Mouse (Mus musculus): Measurements from ENCODE around the gene Gmeb2.

Gmeb2 gene

GRCm38 (mm10) chr2:181287958-181288350 lies at the start of gene Gmeb2:
TSS of gene Gmeb2 (minus strand) at chr2:181288035.
- DNase-seq (ENCODE audit: low spot score), result peak; percentile 93

GRCm38 (mm10) chr2:181334023-181334422 lies 46.2 kb upstream of the Gmeb2 start:
- no peak for DNase-seq (ENCODE audit: low spot score)

GRCm38 (mm10) chr2:181332542-181332941 lies 44.7 kb upstream of the Gmeb2 start:
- no peak for DNase-seq (ENCODE audit: low spot score)

GRCm38 (mm10) chr2:181326098-181326497 lies 38.3 kb upstream of the Gmeb2 start:
- DNase-seq (ENCODE audit: low spot score), result no peak

- DNase-seq (ENCODE audit: low spot score), result no peak
Measured at GRCm38 (mm10) chr2:181322136-181322535, 34.3 kb upstream of the Gmeb2 start.

GRCm38 (mm10) chr2:181320103-181320499 lies 32.3 kb upstream of the Gmeb2 start:
- DNase-seq (ENCODE audit: low spot score), result no peak

- DNase-seq (ENCODE audit: low spot score), result peak; percentile 57
Measured at GRCm38 (mm10) chr2:181319248-181320102, 31.6 kb upstream of the Gmeb2 start, which contains the start of gene Rtel1. TSS of gene Rtel1 (plus strand) at chr2:181319739.

GRCm38 (mm10) chr2:181314080-181314810 lies 26.4 kb upstream of the Gmeb2 start, which contains the start of gene Stmn3:
TSS of gene Stmn3 (minus strand) at chr2:181314500.
- DNase-seq (ENCODE audit: low spot score), result no peak

GRCm38 (mm10) chr2:181313344-181314079 lies 25.7 kb upstream of the Gmeb2 start:
- no peak for DNase-seq (ENCODE audit: low spot score)

GRCm38 (mm10) chr2:181313006-181313343 lies 25.1 kb upstream of the Gmeb2 start:
- DNase-seq (ENCODE audit: low spot score), result no peak

GRCm38 (mm10) chr2:181312435-181312834 lies 24.6 kb upstream of the Gmeb2 start:
- no peak for DNase-seq (ENCODE audit: low spot score)

GRCm38 (mm10) chr2:181307144-181307804 lies 19.4 kb upstream of the Gmeb2 start:
- DNase-seq (ENCODE audit: low spot score), result no peak

- no peak for DNase-seq (ENCODE audit: low spot score)
Measured at GRCm38 (mm10) chr2:181304944-181305343, 17.1 kb upstream of the Gmeb2 start.

GRCm38 (mm10) chr2:181302041-181302440 lies 14.2 kb upstream of the Gmeb2 start:
- no peak for DNase-seq (ENCODE audit: low spot score)

GRCm38 (mm10) chr2:181290937-181291336 lies 3.1 kb upstream of the Gmeb2 start:
- DNase-seq (ENCODE audit: low spot score), result no peak

- no peak for DNase-seq (ENCODE audit: low spot score)
Measured at GRCm38 (mm10) chr2:181288691-181289090, 856 bp upstream of the Gmeb2 start.

GRCm38 (mm10) chr2:181287338-181287957 lies 387 bp downstream of the Gmeb2 start:
- DNase-seq (ENCODE audit: low spot score), result peak; percentile 70

GRCm38 (mm10) chr2:181286629-181287337 lies 1.1 kb downstream of the Gmeb2 start:
- no peak for DNase-seq (ENCODE audit: low spot score)

GRCm38 (mm10) chr2:181279968-181280367 lies 7.9 kb downstream of the Gmeb2 start:
- DNase-seq (ENCODE audit: low spot score), result no peak

GRCm38 (mm10) chr2:181277866-181278265 lies 10.0 kb downstream of the Gmeb2 start:
- no peak for DNase-seq (ENCODE audit: low spot score)

- DNase-seq (ENCODE audit: low spot score), result no peak
Measured at GRCm38 (mm10) chr2:181276766-181277165, 11.1 kb downstream of the Gmeb2 start.
